Mouse (Mus musculus) hindlimb bud, embryonic 11.5 days (tissue): ENCODE results near the gene Epb41l3.
"Not testable (repeated sequence)": the region's sequence is repeated elsewhere in the genome, so short reads cannot be mapped to it uniquely, and the experiment has no call there.

ENCODE experiments used
- DNase-seq: peaks from one replicate; pipeline ENCODE4 v3.0.0-alpha.2; 2012; ENCODE audit warnings: low read depth, low spot score; ENCODE audit errors: extremely low spot score

Epb41l3 gene

GRCm38 (mm10) chr17:69105799-69106401, 30.4 kb downstream of the Epb41l3 start:
- no peak for DNase-seq

- DNase-seq = no peak
Observed at GRCm38 (mm10) chr17:69109216-69109615, 33.7 kb downstream of the Epb41l3 start.

GRCm38 (mm10) chr17:69112232-69112631, 36.7 kb downstream of the Epb41l3 start:
- DNase-seq = no peak

- DNase-seq = no peak
Observed at GRCm38 (mm10) chr17:69119183-69119582, 43.7 kb downstream of the Epb41l3 start.

GRCm38 (mm10) chr17:69120533-69121358, 45.3 kb downstream of the Epb41l3 start:
- no peak for DNase-seq

GRCm38 (mm10) chr17:69122403-69122802, 46.9 kb downstream of the Epb41l3 start:
- not testable (repeated sequence) for DNase-seq

- no peak for DNase-seq
Observed at GRCm38 (mm10) chr17:69127436-69127835, 52.0 kb downstream of the Epb41l3 start.

- DNase-seq = no peak
Observed at GRCm38 (mm10) chr17:69127981-69128380, 52.5 kb downstream of the Epb41l3 start.

GRCm38 (mm10) chr17:69129434-69129833, 54.0 kb downstream of the Epb41l3 start:
- no peak for DNase-seq

- no peak for DNase-seq
Observed at GRCm38 (mm10) chr17:69143017-69143416, 67.5 kb downstream of the Epb41l3 start.

GRCm38 (mm10) chr17:69150826-69151225, 75.3 kb downstream of the Epb41l3 start:
- DNase-seq = no peak

- no peak for DNase-seq
Observed at GRCm38 (mm10) chr17:69151281-69151680, 75.8 kb downstream of the Epb41l3 start.

GRCm38 (mm10) chr17:69155034-69155433, 79.6 kb downstream of the Epb41l3 start:
- no peak for DNase-seq

- DNase-seq = no peak
Observed at GRCm38 (mm10) chr17:69156522-69157100, 81.1 kb downstream of the Epb41l3 start.

GRCm38 (mm10) chr17:69157101-69157808, 81.8 kb downstream of the Epb41l3 start:
- DNase-seq = no peak

GRCm38 (mm10) chr17:69157809-69158185, 82.3 kb downstream of the Epb41l3 start:
- DNase-seq = no peak

GRCm38 (mm10) chr17:69158690-69159089, 83.2 kb downstream of the Epb41l3 start:
- DNase-seq = no peak

- DNase-seq = no peak
Observed at GRCm38 (mm10) chr17:69162731-69163130, 87.2 kb downstream of the Epb41l3 start.

- no peak for DNase-seq
Observed at GRCm38 (mm10) chr17:69176949-69177501, 101.5 kb downstream of the Epb41l3 start.

GRCm38 (mm10) chr17:69177954-69178353, 102.5 kb downstream of the Epb41l3 start:
- DNase-seq = no peak

- DNase-seq = no peak
Observed at GRCm38 (mm10) chr17:69180905-69181559, 105.5 kb downstream of the Epb41l3 start.
